Mouse (Mus musculus): ENCODE measurements around the gene Tmem56.

- TF ChIP-seq POLR2A (IDR thresholded peaks at IDR 0.05; ENCODE audit: borderline replicate concordance, extremely low read depth, low read depth, low read length) (no peak), CTCF (IDR thresholded peaks at IDR 0.05; ENCODE audit: insufficient read depth, low read length) (no peak)
These were observed 37.0 kb upstream of the Tmem56 start for GRCm38 (mm10) chr3:121319906-121320305.
